Mouse (Mus musculus) CH12.LX (cell line): ENCODE results near the gene Cfap20.
A peak's percentile ranks its signal among the peaks of the same experiment; 100 is the strongest.

Experiments used
- CHD2 ChIP-seq: IDR thresholded peaks from 2 replicates; pipeline ENCODE4 v1.6.1; 2011; ENCODE audit warnings: low read length, improper control_type of control experiment
- CTCF ChIP-seq, 2 experiments: IDR thresholded peaks in 1 of 2; conservative IDR thresholded peaks in 1 of 2; 2 replicates each; pipeline ENCODE4 v1.5.1; 2011 to 2012; ENCODE audit warnings: low read depth in 2 of 2, low read length in 2 of 2, improper control_type of control experiment in 1 of 2, inconsistent platforms in 1 of 2, mild to moderate bottlenecking in 1 of 2, moderate library complexity in 1 of 2
- IRF4 ChIP-seq: IDR thresholded peaks from 2 replicates; pipeline ENCODE4 v1.6.1; 2014; ENCODE audit warnings: low read depth, mild to moderate bottlenecking, inconsistent platforms, low read length, improper control_type of control experiment
- MAFK ChIP-seq: IDR thresholded peaks from 2 replicates; pipeline ENCODE4 v1.6.1; 2011; ENCODE audit warnings: low read length, improper control_type of control experiment; ENCODE audit not compliant: insufficient replicate concordance
- MAX ChIP-seq: IDR thresholded peaks from 2 replicates; pipeline ENCODE4 v1.6.1; 2011; ENCODE audit warnings: low read length, improper control_type of control experiment
- MEF2A ChIP-seq: IDR thresholded peaks from 2 replicates; pipeline ENCODE4 v1.6.1; 2014; ENCODE audit warnings: low read depth, mild to moderate bottlenecking, inconsistent platforms, low read length, improper control_type of control experiment, borderline replicate concordance
- POLR2A ChIP-seq: IDR thresholded peaks from 2 replicates; pipeline ENCODE4 v1.6.1; 2011; ENCODE audit warnings: low read depth, mild to moderate bottlenecking, improper control_type of control experiment, low read length
- POLR2AphosphoS2 ChIP-seq: IDR thresholded peaks from 2 replicates; pipeline ENCODE4 v1.6.1; 2011; ENCODE audit warnings: low read depth, low read length, improper control_type of control experiment
- TCF12 ChIP-seq: IDR thresholded peaks from 2 replicates; pipeline ENCODE4 v1.6.1; 2014; ENCODE audit warnings: low read depth, mild to moderate bottlenecking, inconsistent platforms, low read length, improper control_type of control experiment
- USF1 ChIP-seq: IDR thresholded peaks from 2 replicates; pipeline ENCODE4 v1.6.1; 2014; ENCODE audit warnings: low read depth, mild to moderate bottlenecking, inconsistent platforms, low read length, improper control_type of control experiment
- ZC3H11A ChIP-seq: IDR thresholded peaks from 2 replicates; pipeline ENCODE4 v1.6.1; 2012; ENCODE audit warnings: low read depth, mild to moderate bottlenecking, inconsistent platforms, low read length, improper control_type of control experiment
- ZKSCAN1 ChIP-seq: IDR thresholded peaks from 2 replicates; pipeline ENCODE4 v1.6.1; 2012; ENCODE audit warnings: low read depth, inconsistent platforms, low read length, improper control_type of control experiment, borderline replicate concordance
- ZMIZ1 ChIP-seq: IDR thresholded peaks from 2 replicates; pipeline ENCODE4 v1.6.1; 2012; ENCODE audit warnings: low read depth, mild to moderate bottlenecking, inconsistent platforms, low read length, improper control_type of control experiment
- ZNF384 ChIP-seq: IDR thresholded peaks from 2 replicates; pipeline ENCODE4 v1.6.1; 2012; ENCODE audit warnings: low read depth, low read length, improper control_type of control experiment, inconsistent platforms

GRCm38 (mm10) chr8:95440168-95440709 is 5.6 kb upstream of the Cfap20 start:
- TF ChIP-seq TCF12: no peak
- TF ChIP-seq POLR2A: no peak
- no peak for TF ChIP-seq ZC3H11A
- TF ChIP-seq CTCF (conservative IDR thresholded peaks at IDR 0.05 in 1 of 2, IDR thresholded peaks at IDR 0.05 in 1 of 2; ENCODE audit: low read depth in 2 of 2, low read length in 2 of 2): no peak
- TF ChIP-seq CHD2: no peak
- no peak for TF ChIP-seq USF1
- no peak for TF ChIP-seq MAX
- no peak for TF ChIP-seq MEF2A
- peak; percentile 47; the same call in 1 of the 2 replicates for TF ChIP-seq MAFK
- no peak for TF ChIP-seq POLR2AphosphoS2
- no peak for TF ChIP-seq ZNF384
- no peak for TF ChIP-seq ZKSCAN1
- no peak for TF ChIP-seq ZMIZ1
- TF ChIP-seq IRF4: no peak
